Mouse (Mus musculus) megakaryocyte, embryonic 14.5 days (primary cell): Measurements from ENCODE around the gene Ank3.

Experiments used
- FLI1 ChIP-seq: IDR thresholded peaks from 2 replicates; pipeline ENCODE4 v1.6.1; 2012; ENCODE audit warnings: low read length, inconsistent platforms, mixed read lengths
- GATA1 ChIP-seq: IDR thresholded peaks from 3 replicates; pipeline ENCODE4 v1.6.1; 2012; ENCODE audit warnings: mixed read lengths, low read length, inconsistent platforms, borderline replicate concordance

DNA sequence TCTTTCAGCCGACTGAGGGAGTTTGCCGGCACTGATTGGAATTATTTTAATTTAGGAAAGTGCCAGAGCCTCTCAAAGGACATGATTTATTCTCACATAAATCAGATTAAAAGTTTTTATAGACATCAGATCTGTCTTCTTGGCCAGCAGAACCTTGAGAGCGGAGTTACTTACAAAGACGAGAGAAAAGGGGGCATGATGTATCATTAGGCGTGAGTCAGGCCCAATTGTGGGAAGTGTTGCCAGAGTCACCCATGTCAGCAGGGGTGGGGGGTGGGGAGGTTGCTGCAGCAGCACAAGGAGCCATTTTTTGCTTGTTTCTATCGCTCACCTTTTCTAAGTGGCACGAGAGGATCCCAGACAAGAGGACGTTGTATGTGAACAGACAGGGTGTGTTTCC is 172.8 kb downstream of the Ank3 start:
- TF ChIP-seq GATA1 (no peak), FLI1 (no peak)
